Mouse (Mus musculus) testis, adult 2 months (tissue): ENCODE measurements around the gene Plcb2. TPM values are rescaled to one million over a fixed set of nuclear protein-coding genes. Genes with fewer than 3 reads are reported as not detected.

Experiments
- H3K27ac ChIP-seq: fragments of 200-500 bp; 2 replicates; pipeline ENCODE4 v1.5.1; 2012; ENCODE audit warnings: low read depth, low read length; ENCODE audit not compliant: control insufficient read depth, insufficient read depth
- H3K27me3 ChIP-seq: fragments of 200-500 bp; 2 replicates; pipeline ENCODE4 v1.6.1; 2012; ENCODE audit warnings: mild to moderate bottlenecking, low read length, moderate library complexity; ENCODE audit not compliant: control insufficient read depth, insufficient read depth
- H3K36me3 ChIP-seq: fragments of 200-500 bp; 2 replicates; pipeline ENCODE4 v1.6.1; 2012; ENCODE audit warnings: mild to moderate bottlenecking, low read length; ENCODE audit not compliant: control insufficient read depth, insufficient read depth
- H3K4me1 ChIP-seq: fragments of 200-500 bp; 2 replicates; pipeline ENCODE4 v1.6.1; 2012; ENCODE audit warnings: low read length; ENCODE audit not compliant: control insufficient read depth, insufficient read depth
- H3K4me3 ChIP-seq: fragments of 200-500 bp; 2 replicates; pipeline ENCODE4 v1.5.1; 2012; ENCODE audit warnings: low read depth, mild to moderate bottlenecking, low read length, moderate library complexity, mixed read lengths; ENCODE audit not compliant: control insufficient read depth
- CTCF ChIP-seq: fragments of 200-500 bp; IDR thresholded peaks from 2 replicates; pipeline ENCODE4 v1.5.1; 2012; ENCODE audit warnings: low read depth, mild to moderate bottlenecking, inconsistent platforms, low read length, moderate library complexity; ENCODE audit not compliant: control insufficient read depth, insufficient read depth, insufficient replicate concordance
- POLR2A ChIP-seq: fragments of 200-500 bp; IDR thresholded peaks from 2 replicates; pipeline ENCODE4 v1.6.1; 2012; ENCODE audit warnings: low read depth, mild to moderate bottlenecking, inconsistent platforms, low read length, moderate library complexity; ENCODE audit not compliant: control insufficient read depth
- polyA plus RNA-seq: library from polyadenylated mRNA; depleted of rRNA; stranded (reverse); fragments of >200 nt; gene quantifications from 2 replicates; pipeline ENCODE4 v1.2.3, GENCODE M21; 2012

Plcb2 gene
- polyA plus RNA-seq, 1 experiment: 17.9 TPM

DNA sequence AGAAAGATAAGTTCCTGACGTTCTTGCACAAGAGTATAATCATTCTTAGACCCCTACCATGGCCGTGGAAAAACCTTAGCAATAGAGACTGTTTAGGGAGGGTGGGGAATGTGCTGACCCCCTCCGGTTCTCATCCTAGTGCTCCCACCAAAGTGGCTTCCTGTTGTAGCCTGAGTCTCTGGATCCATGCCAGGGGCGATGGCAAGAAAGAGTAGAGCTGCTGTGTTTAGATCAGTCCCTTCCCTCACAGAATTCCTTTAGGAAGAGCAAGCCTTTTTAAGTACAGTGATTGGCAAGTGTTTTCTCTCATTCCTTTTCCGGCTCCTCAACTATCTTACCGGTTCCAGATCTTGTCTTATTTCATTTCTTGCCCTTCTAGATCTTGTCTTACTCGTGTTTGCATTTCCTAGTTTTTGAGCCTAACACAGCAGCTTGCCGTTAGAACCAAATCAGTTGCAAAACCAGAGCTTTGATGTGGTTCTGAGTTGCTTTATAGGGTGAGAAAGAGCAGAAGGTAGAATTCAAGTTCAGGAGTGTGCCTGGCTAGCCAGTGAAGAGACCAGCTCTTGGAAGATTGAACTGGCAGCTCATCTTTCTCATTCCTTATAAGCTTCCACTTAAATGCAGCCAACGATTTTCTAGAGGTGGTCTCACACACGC, 19.2 kb upstream of the Plcb2 start:
- Histone ChIP-seq H3K4me1 (peaks cover 17% of the 10 kb centered on the region), H3K27me3 (no peaks in the 10 kb centered on the region)

DNA sequence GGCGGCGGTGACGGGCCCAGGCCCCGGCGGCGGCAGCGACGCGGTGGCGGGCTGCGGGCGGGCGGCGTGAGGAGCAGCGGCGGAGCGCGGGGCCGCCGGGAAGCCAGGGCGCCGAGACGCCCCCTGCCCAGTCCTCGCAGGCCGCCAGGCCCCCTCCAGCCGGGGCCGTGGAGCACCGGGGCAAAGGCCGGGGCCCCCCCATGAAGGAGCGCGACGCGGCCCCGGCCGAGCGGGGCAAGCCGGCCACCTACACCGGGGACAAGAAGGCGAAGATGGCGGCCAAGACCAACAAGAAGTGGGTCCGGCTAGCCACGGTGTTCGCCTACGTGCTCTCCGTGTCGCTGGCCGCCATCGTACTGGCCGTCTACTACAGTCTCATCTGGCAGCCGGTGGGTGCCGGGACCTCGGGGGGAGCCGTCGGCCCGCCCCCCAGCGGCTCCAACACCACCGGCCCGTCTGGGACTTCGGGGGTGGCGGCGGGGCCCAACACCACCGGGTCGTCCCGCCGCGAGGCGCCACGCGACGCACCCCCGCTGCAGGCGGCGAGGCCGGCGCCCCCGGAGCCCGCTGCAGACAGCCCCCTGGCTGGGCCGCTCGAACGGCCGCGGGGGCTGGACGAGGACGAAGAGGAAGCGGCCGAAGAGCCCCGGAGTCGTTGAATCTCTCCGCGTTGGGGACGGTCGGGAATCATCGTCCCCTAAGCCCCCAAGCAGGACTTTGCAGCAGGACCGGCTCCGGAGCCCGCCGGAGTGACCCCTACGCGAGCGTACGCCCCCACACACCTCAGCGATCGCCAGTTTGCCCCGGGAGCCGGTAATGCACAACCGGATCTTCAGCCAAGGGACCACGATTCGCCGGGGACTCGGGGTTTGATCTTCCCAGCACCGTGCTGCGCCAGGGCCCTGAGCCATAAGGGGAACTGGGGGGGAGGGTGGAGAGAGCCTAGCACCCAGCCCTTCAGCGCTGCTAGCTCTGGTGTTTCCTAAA, 18.0 kb upstream of the Plcb2 start:
- Histone ChIP-seq H3K36me3 (no peaks in the 10 kb centered on the region), H3K27me3 (no peaks in the 10 kb centered on the region), H3K4me1 (peaks cover 17% of the 10 kb centered on the region), H3K27ac (peak overlapping the region; percentile 34), H3K4me3 (peak overlapping the region; percentile 76)
- peak; percentile 29; the same call in 1 of the 2 replicates for TF ChIP-seq POLR2A
- TF ChIP-seq CTCF: no peak

More for the DNA sequence above, 19.2 kb upstream of the Plcb2 start:
- Histone ChIP-seq H3K36me3 (no peaks in the 10 kb centered on the region; the same call in 1 of the 2 replicates), H3K27ac (no peak overlapping the region), H3K4me3 (peak overlapping the region; percentile 56)
- no peak for TF ChIP-seq CTCF
- TF ChIP-seq POLR2A: no peak

DNA sequence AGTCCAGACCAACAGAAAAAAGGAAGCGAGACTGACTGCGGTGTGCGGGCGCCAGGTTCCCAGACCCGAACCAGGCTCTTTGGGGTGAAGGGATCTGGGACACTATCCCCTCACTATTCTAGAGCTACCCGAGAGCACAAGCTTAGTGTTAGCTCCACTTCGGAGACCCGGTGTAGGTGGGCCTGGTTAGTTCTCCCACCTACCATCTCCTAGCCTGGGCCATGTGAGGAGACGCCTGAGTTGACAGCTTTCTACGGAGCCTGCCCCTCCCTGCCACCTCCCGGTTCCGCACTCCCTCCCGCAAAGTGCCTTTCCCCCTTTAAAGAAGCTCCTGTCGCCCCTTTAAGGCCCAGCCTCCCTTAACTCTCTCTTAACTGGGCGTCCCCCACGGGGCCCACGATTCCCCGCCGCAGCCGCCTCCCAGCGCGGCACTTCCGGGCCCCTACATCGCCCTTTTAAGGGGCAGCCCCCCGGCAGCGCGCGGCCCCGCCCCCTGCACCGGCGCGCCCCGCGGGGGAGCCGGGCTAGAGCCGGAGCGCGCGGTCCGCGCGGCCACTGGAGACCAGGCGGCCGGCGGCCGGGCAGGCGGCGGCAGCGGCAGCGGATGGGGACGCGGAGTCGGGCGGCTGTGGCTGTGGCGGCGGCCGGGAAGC, 17.1 kb upstream of the Plcb2 start, which contains the start of gene Inafm2:
Inafm2 (plus strand) TSS at position 527 of the 653 bp plus-strand sequence.
- Histone ChIP-seq H3K27ac (peak within 1 kb of the TSS; percentile 34), H3K4me3 (peak within 1 kb of the TSS; percentile 76), H3K36me3 (no peaks in the 10 kb centered on the region), H3K4me1 (peaks cover 16% of the 10 kb centered on the region), H3K27me3 (no peaks in the 10 kb centered on the region)
- TF ChIP-seq CTCF (no peak), POLR2A (peak; percentile 76; the same call in 1 of the 2 replicates)

DNA sequence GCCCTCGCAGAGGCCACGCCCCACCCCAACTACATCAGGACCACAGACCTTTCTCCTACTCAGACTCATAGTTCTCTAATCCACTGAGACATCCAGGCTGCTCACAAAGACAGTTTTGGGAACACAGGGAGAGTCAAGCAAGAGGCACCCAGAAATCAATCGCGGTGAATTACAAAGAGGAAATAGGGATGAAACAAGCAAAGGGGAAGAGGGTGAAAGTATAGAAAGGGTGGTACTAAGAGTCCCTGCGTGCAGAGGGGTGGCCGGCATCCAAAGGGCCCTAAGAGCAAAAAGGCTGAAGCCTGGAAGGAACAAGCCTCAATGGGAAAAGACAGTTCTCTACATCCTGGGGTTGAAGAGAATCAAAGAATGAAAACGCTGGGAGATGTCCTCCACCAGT, 16.4 kb upstream of the Plcb2 start:
- Histone ChIP-seq H3K36me3 (no peaks in the 10 kb centered on the region), H3K4me3 (peak overlapping the region; percentile 76; the same call in 1 of the 2 replicates), H3K27me3 (no peaks in the 10 kb centered on the region), H3K4me1 (peaks cover 15% of the 10 kb centered on the region), H3K27ac (no peak overlapping the region)
- TF ChIP-seq CTCF: no peak
- TF ChIP-seq POLR2A: no peak

DNA sequence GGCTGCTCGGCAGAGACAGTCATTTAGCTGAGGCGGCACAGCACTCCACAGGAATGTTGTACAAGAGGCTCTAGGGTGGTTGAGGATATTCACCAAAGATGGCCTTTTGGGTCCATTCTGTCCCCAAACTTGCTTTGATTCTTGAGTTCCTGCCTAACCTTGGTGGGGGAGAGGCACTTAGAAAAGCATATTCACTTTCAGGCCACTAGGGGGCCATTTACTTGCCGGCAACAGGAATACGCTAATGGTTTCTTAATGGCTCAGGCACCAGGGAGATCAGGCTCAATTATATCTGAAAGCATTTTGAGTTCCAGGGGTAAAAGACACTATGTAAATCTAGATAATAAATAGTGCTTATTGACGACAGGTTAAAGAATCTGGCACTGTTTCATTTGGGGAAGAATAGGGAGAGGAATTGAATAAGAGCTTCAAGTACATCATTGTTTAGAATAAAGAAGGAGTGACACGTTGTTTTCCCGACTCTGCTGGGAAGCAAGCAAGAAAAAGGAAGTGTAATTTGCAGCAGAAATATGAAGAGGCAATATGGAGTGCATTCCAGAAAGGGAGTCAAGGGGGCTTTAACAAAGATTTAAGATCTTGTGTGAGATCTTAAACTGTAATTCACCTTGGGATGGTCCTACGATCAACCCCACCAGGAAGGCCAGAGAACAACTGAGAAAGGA, 15.2 kb upstream of the Plcb2 start:
- Histone ChIP-seq H3K4me1 (peaks cover 14% of the 10 kb centered on the region), H3K36me3 (no peaks in the 10 kb centered on the region), H3K27me3 (no peaks in the 10 kb centered on the region), H3K27ac (no peak overlapping the region), H3K4me3 (no peak overlapping the region)
- TF ChIP-seq CTCF (no peak), POLR2A (no peak)

DNA sequence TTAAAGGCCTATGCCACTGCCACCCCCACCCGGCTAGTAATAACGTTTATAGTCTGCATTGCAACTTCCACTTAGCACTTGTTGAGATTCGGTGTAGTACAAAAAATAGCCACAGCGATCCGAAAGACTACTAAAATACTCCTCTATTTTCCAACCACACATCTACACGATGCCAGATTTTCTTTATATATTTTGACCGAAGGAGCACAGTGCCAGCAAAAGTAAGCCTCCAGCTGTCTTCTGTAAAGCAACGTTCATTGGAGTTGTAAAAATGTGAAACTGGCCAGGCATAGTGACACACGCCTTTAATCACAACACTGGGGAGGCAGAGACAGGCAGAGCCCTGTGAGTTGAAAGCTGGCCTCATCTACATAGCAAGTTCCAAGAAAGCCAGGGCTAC, 12.9 kb upstream of the Plcb2 start:
- no peaks in the 10 kb centered on the region for H3K27me3 ChIP-seq
- H3K36me3 ChIP-seq: no peaks in the 10 kb centered on the region
- no peak overlapping the region for H3K27ac ChIP-seq
- no peak for TF ChIP-seq POLR2A
- TF ChIP-seq CTCF: no peak
- H3K4me1 ChIP-seq: peaks cover 9% of the 10 kb centered on the region
- no peak overlapping the region for H3K4me3 ChIP-seq
